Mouse (Mus musculus) heart, embryonic 16.5 days (tissue): ENCODE data around the gene Tnfrsf12a. TPM values are rescaled to one million over a fixed set of nuclear protein-coding genes. Genes with fewer than 3 reads are reported as not detected.

ENCODE experiments used
- ATAC-seq: fragments of 200-750 bp; cut with Nextera tagmentation; replicated peaks from 2 replicates; pipeline ENCODE4 v1.8.0; 2017; ENCODE audit warnings: moderate number of reproducible peaks; ENCODE audit not compliant: insufficient read depth, low FRiP score; ENCODE audit errors: extremely low read depth
- H3K27ac ChIP-seq: fragments of 300-500 bp; sonication (generic); 2 replicates; pipeline ENCODE4 v1.5.1; 2014; ENCODE audit warnings: mild to moderate bottlenecking, low read length, control low read depth, moderate library complexity
- H3K27me3 ChIP-seq: fragments of 300-500 bp; sonication (generic); 2 replicates; pipeline ENCODE4 v1.6.1; 2014; ENCODE audit warnings: low read length, mixed read lengths; ENCODE audit not compliant: control insufficient read depth, insufficient read depth
- H3K36me3 ChIP-seq: fragments of 300-500 bp; sonication (generic); 2 replicates; pipeline ENCODE4 v1.6.1; 2014; ENCODE audit not compliant: control insufficient read depth, insufficient read depth
- H3K4me1 ChIP-seq: fragments of 300-500 bp; sonication (generic); 2 replicates; pipeline ENCODE4 v1.6.1; 2014; ENCODE audit warnings: low read length, mixed read lengths; ENCODE audit not compliant: control insufficient read depth, insufficient read depth
- H3K4me2 ChIP-seq: fragments of 300-500 bp; sonication (generic); 2 replicates; pipeline ENCODE4 v1.6.1; 2014; ENCODE audit warnings: low read depth, mild to moderate bottlenecking, control low read depth, low read length
- H3K4me3 ChIP-seq: fragments of 300-500 bp; sonication (generic); 2 replicates; pipeline ENCODE4 v1.5.1; 2014; ENCODE audit warnings: mild to moderate bottlenecking, control low read depth, low read length
- H3K9ac ChIP-seq: fragments of 300-500 bp; sonication (generic); 2 replicates; pipeline ENCODE4 v1.6.1; 2014; ENCODE audit warnings: low read length, control low read depth
- H3K9me3 ChIP-seq: fragments of 300-500 bp; sonication (generic); replicated peaks from 2 replicates; pipeline ENCODE4 v1.6.1; 2016; ENCODE audit warnings: low read length; ENCODE audit not compliant: control insufficient read depth
- WGBS: fragments of 180-500 bp; shearing (Covaris S2); extraction: QIAGEN DNeasy Blood & Tissue Kit; methylation state at CpG from one replicate; pipeline ENCODE4 v1.1.7; 2014; 5-methylcytosine and 5-hydroxymethylcytosine counted together
- polyA plus RNA-seq: library from polyadenylated mRNA; unstranded; fragments of >200 nt; fragmentation: Nextera tagmentation; extraction: Ambion mirVana; gene quantifications from 2 replicates; pipeline ENCODE4 v1.2.1, GENCODE M21; 2015

Gene Tnfrsf12a
- polyA plus RNA-seq, result 100 and 122 TPM in 2 replicates

DNA sequence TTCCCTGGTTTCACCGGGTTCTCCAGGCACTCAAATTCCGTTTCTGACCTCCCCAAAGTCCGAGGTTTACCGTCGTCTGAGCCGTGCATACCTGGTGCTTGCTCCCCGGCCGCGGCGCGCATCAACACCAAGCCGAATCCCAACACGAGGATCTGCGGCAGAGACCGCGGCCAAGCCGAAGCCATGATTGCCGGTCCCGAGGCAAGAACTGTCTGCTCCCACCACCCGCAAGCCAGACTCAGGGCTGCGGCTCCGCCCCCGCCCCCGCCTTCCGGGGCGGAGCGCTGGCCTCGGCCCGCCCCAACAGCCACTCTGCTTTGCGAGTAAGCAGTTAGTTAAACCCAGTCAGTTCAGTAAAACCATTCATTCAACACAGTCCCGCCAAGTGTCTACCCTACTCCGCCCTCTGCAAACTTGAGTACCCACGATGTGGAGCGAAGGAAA lies at the start of gene Tnfrsf12a:
TSS of gene Tnfrsf12a (minus strand) at position 233 of the 444 bp plus-strand sequence.
- Histone ChIP-seq H3K4me3 (peak within 1 kb of the TSS; percentile 84), H3K27ac (peak within 1 kb of the TSS; percentile 94), H3K9ac (peak within 1 kb of the TSS; percentile 91), H3K36me3 (no peaks in the 10 kb centered on the region), H3K4me2 (peak within 1 kb of the TSS; percentile 92), H3K9me3 (no peaks in the 10 kb centered on the region), H3K27me3 (peaks cover 36% of the 10 kb centered on the region), H3K4me1 (peaks cover 32% of the 10 kb centered on the region)
- ATAC-seq, result peak; percentile 45; the same call in 1 of the 2 replicates
- under 1% methylated on average over 34 of the region's 34 CpGs for WGBS

- peak overlapping the region; percentile 77 for H3K4me3 ChIP-seq
- peak; percentile 88 for ATAC-seq
- peak overlapping the region; percentile 78 for H3K9ac ChIP-seq
- H3K27me3 ChIP-seq, result no peaks in the 10 kb centered on the region
- H3K4me1 ChIP-seq, result peaks cover 10% of the 10 kb centered on the region
- H3K9me3 ChIP-seq, result no peaks in the 10 kb centered on the region
- no peaks in the 10 kb centered on the region for H3K36me3 ChIP-seq
- H3K4me2 ChIP-seq, result peak overlapping the region; percentile 62
- peak overlapping the region; percentile 80 for H3K27ac ChIP-seq
- under 1% methylated on average over 20 of the region's 20 CpGs for WGBS
These were observed 49.5 kb upstream of the Tnfrsf12a start for GRCm38 (mm10) chr17:23726758-23727142.

- WGBS, result 1% methylated on average over 73 of the region's 73 CpGs
- H3K4me1 ChIP-seq, result peaks cover 10% of the 10 kb centered on the region
- no peaks in the 10 kb centered on the region for H3K27me3 ChIP-seq
- peak; percentile 97 for ATAC-seq
- peak within 1 kb of the TSS; percentile 62 for H3K4me2 ChIP-seq
- H3K27ac ChIP-seq, result peak within 1 kb of the TSS; percentile 80
- no peaks in the 10 kb centered on the region for H3K36me3 ChIP-seq
- H3K9ac ChIP-seq, result peak within 1 kb of the TSS; percentile 78
- H3K4me3 ChIP-seq, result peak within 1 kb of the TSS; percentile 77
- no peaks in the 10 kb centered on the region for H3K9me3 ChIP-seq
These were observed 48.9 kb upstream of the Tnfrsf12a start, which contains the start of gene Pkmyt1 for GRCm38 (mm10) chr17:23725999-23726757. Gene Pkmyt1 (plus strand): TSS chr17:23726336.

DNA sequence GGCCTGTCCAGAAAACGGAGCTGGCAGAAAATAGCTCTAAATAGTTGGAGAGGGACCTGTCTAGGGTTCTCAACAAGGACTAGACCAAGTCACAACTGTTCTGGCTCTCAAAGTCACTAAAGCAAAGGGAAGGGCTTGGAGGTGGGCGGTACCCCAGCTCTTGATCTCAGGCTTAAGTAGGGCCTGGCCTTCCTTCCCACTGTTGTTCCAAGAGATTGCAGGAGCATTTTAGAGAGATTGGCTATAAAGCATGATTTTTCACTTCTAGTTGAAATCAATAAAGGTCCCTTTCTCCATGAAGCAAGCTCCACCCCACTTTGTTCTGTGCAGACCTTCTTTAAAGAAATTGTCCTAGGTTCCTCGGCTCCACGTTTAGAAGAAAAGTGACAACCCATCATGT lies 48.2 kb upstream of the Tnfrsf12a start:
- ATAC-seq, result no peak
- H3K27ac ChIP-seq, result peak overlapping the region; percentile 37
- WGBS, result 49% methylated on average over 4 of the region's 4 CpGs

GRCm38 (mm10) chr17:23722376-23723125 lies 45.3 kb upstream of the Tnfrsf12a start, which contains the start of gene 1520401A03Rik:
Gene 1520401A03Rik (minus strand): TSS chr17:23722783.
- ATAC-seq, result no peak
- H3K27ac ChIP-seq, result no peak within 1 kb of the TSS
- peaks cover 10% of the 10 kb centered on the region for H3K4me1 ChIP-seq
- no peak within 1 kb of the TSS for H3K9ac ChIP-seq
- H3K9me3 ChIP-seq, result no peaks in the 10 kb centered on the region
- H3K36me3 ChIP-seq, result no peaks in the 10 kb centered on the region
- no peak within 1 kb of the TSS for H3K4me3 ChIP-seq
- WGBS, result 46% methylated on average over 7 of the region's 7 CpGs
- H3K27me3 ChIP-seq, result 0 out of 2 replicates have a peak, but pooled peaks cover 4% of the 10 kb centered on the region
- H3K4me2 ChIP-seq, result no peak within 1 kb of the TSS

More for the DNA sequence above, 48.2 kb upstream of the Tnfrsf12a start:
- H3K9me3 ChIP-seq, result no peaks in the 10 kb centered on the region
- peak overlapping the region; percentile 62 for H3K4me2 ChIP-seq
- peak overlapping the region; percentile 77 for H3K4me3 ChIP-seq
- H3K27me3 ChIP-seq, result no peaks in the 10 kb centered on the region
- H3K9ac ChIP-seq, result peak overlapping the region; percentile 64
- H3K36me3 ChIP-seq, result no peaks in the 10 kb centered on the region
- H3K4me1 ChIP-seq, result peaks cover 10% of the 10 kb centered on the region

- H3K4me2 ChIP-seq, result no peak overlapping the region
- H3K9me3 ChIP-seq, result no peaks in the 10 kb centered on the region
- 81% methylated on average over 2 of the region's 2 CpGs for WGBS
- no peak overlapping the region for H3K4me3 ChIP-seq
- H3K9ac ChIP-seq, result no peak overlapping the region
- H3K4me1 ChIP-seq, result peaks cover 5% of the 10 kb centered on the region; the same call in 1 of the 2 replicates
- H3K27me3 ChIP-seq, result 0 out of 2 replicates have a peak, but pooled peaks cover 4% of the 10 kb centered on the region
- no peak overlapping the region for H3K27ac ChIP-seq
- no peaks in the 10 kb centered on the region for H3K36me3 ChIP-seq
- ATAC-seq, result no peak
These were observed 44.6 kb upstream of the Tnfrsf12a start for GRCm38 (mm10) chr17:23721886-23722285.

DNA sequence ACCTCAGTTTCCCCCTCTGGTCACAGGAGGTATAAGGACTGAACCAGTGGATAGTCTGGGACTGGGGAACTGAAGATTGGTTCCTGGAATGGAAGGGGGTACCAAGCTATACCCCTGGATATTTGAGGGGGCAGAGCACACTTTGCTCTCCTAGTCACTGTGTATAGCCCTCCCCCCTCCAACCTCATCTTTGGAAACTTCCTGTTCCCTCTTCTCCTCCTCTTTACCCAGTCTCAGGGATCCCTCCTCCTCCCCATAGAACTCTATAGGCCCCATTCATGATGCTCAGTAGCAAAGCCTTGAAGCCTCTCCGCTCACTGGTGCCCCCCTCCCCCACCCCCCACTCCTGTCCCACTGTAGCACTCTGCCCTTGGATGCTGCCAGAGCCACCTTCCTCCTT lies 42.2 kb upstream of the Tnfrsf12a start:
- Histone ChIP-seq H3K9me3 (no peaks in the 10 kb centered on the region), H3K9ac (no peak overlapping the region), H3K4me2 (no peak overlapping the region), H3K4me1 (no peaks in the 10 kb centered on the region), H3K27me3 (0 out of 2 replicates have a peak, but pooled peaks cover 4% of the 10 kb centered on the region), H3K4me3 (no peak overlapping the region), H3K36me3 (no peaks in the 10 kb centered on the region), H3K27ac (no peak overlapping the region)
- 47% methylated on average over 1 of the region's 1 CpGs for WGBS
- ATAC-seq, result no peak

DNA sequence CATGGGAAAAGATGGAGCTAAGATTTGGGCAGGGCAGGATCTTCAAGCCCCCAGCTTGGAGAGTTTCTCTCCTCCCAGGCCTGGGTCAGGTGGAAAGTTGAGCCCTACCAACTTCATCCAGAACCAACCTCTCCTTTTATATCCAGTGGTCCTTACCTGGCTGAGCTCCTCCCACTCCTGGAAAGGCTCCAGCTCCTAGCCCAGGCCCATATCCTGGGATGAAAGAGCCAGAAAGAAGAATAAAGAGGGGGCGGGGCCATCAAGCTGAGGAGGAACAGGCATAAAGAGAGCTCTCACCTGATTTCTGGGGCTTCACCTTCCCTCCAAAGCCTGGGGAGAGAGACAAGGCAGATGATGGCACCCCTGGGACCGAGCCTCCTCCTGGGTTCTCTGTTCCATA lies 39.7 kb upstream of the Tnfrsf12a start:
- Histone ChIP-seq H3K9me3 (no peaks in the 10 kb centered on the region), H3K27ac (no peak overlapping the region), H3K4me1 (no peaks in the 10 kb centered on the region), H3K4me2 (no peak overlapping the region), H3K9ac (no peak overlapping the region), H3K36me3 (no peaks in the 10 kb centered on the region), H3K27me3 (peaks cover 4% of the 10 kb centered on the region; the same call in 1 of the 2 replicates), H3K4me3 (no peak overlapping the region)
- 48% methylated on average over 2 of the region's 2 CpGs for WGBS
- no peak for ATAC-seq
